Mouse (Mus musculus) liver, adult 2 months (tissue): Measurements from ENCODE around the gene Olfr1404. TPM values are rescaled to one million over a fixed set of nuclear protein-coding genes. Genes with fewer than 3 reads are reported as not detected.

Experiments
- DNase-seq: peaks from one replicate; pipeline ENCODE4 v3.0.0-alpha.2; 2011; ENCODE audit warnings: low read depth, low spot score; ENCODE audit errors: extremely low read depth
- H3K27ac ChIP-seq: fragments of 200-500 bp; replicated peaks from 2 replicates; pipeline ENCODE4 v1.5.1; 2012; ENCODE audit warnings: low read depth, mild to moderate bottlenecking, control low read depth, inconsistent platforms, low read length; ENCODE audit not compliant: insufficient read depth
- H3K27me3 ChIP-seq: fragments of 200-500 bp; 2 replicates; pipeline ENCODE4 v1.6.1; 2012; ENCODE audit warnings: mild to moderate bottlenecking, moderate library complexity, low read length, inconsistent platforms; ENCODE audit not compliant: control insufficient read depth, insufficient read depth
- H3K36me3 ChIP-seq: fragments of 200-500 bp; 2 replicates; pipeline ENCODE4 v1.6.1; 2012; ENCODE audit warnings: low read length, inconsistent platforms; ENCODE audit not compliant: control insufficient read depth, insufficient read depth
- H3K4me1 ChIP-seq: fragments of 200-500 bp; 2 replicates; pipeline ENCODE4 v1.6.1; 2011; ENCODE audit warnings: low read length; ENCODE audit not compliant: control insufficient read depth, insufficient read depth
- H3K4me3 ChIP-seq: fragments of 200-500 bp; 2 replicates; pipeline ENCODE4 v1.5.1; 2011; ENCODE audit warnings: low read depth, mild to moderate bottlenecking, control low read depth, low read length, moderate library complexity; ENCODE audit not compliant: insufficient read depth
- H3K79me2 ChIP-seq: fragments of 200-500 bp; 2 replicates; pipeline ENCODE4 v1.6.1; 2012; ENCODE audit warnings: inconsistent platforms, mild to moderate bottlenecking, low read length, moderate library complexity; ENCODE audit not compliant: control insufficient read depth, insufficient read depth
- H3K9ac ChIP-seq: fragments of 200-500 bp; 2 replicates; pipeline ENCODE4 v1.6.1; 2012; ENCODE audit warnings: low read depth, mild to moderate bottlenecking, control low read depth, inconsistent platforms, low read length
- CTCF ChIP-seq: fragments of 200-500 bp; IDR thresholded peaks from 2 replicates; pipeline ENCODE4 v1.5.1; 2011; ENCODE audit warnings: low read depth, low read length, control low read depth
- POLR2A ChIP-seq: fragments of 200-500 bp; IDR thresholded peaks from 2 replicates; pipeline ENCODE4 v1.6.1; 2011; ENCODE audit warnings: low read length, control low read depth; ENCODE audit not compliant: insufficient read depth; ENCODE audit errors: extremely low read depth
- WGBS: fragments of 180-500 bp; shearing (Covaris S2); methylation state at CpG from one replicate; pipeline ENCODE4 v1.1.7; 2018; 5-methylcytosine and 5-hydroxymethylcytosine counted together
- polyA plus RNA-seq: library from polyadenylated mRNA; depleted of rRNA; stranded (reverse); fragments of >200 nt; gene quantifications from 2 replicates; pipeline ENCODE4 v1.2.3, GENCODE M21; 2012; rRNA removed
- total RNA-seq: library from RNA; depleted of rRNA; stranded (reverse); fragments of >200 nt; gene quantifications from 2 replicates; pipeline ENCODE4 v1.2.3, GENCODE M21; 2014; rRNA removed

The Olfr1404 gene
- total RNA-seq (not detected in 2 replicates), polyA plus RNA-seq (not detected in 2 replicates)

GRCm38 (mm10) chr1:173212092-173212491, at the start of gene Olfr1404:
TSS of gene Olfr1404 (plus strand) at chr1:173212392.
- no peak for DNase-seq
- no peak for TF ChIP-seq CTCF
- TF ChIP-seq POLR2A = no peak
- no peaks in the 10 kb centered on the region for H3K36me3 ChIP-seq

GRCm38 (mm10) chr1:173174154-173174842, 37.9 kb upstream of the Olfr1404 start:
- Histone ChIP-seq H3K36me3 (no peaks in the 10 kb centered on the region), H3K9ac (no peak overlapping the region), H3K4me3 (no peak overlapping the region), H3K79me2 (no peaks in the 10 kb centered on the region), H3K27ac (no peak overlapping the region), H3K4me1 (no peaks in the 10 kb centered on the region), H3K27me3 (no peaks in the 10 kb centered on the region)
- no peak for DNase-seq
- no peak for TF ChIP-seq POLR2A
- TF ChIP-seq CTCF = no peak

More at GRCm38 (mm10) chr1:173212092-173212491, at the start of gene Olfr1404:
- Histone ChIP-seq H3K27me3 (no peaks in the 10 kb centered on the region), H3K4me3 (no peak within 1 kb of the TSS), H3K4me1 (no peaks in the 10 kb centered on the region), H3K79me2 (no peaks in the 10 kb centered on the region), H3K9ac (no peak within 1 kb of the TSS), H3K27ac (no peak within 1 kb of the TSS)
- 73% methylated on average over 5 of the region's 5 CpGs for WGBS

GRCm38 (mm10) chr1:173190540-173190939, 21.7 kb upstream of the Olfr1404 start, which contains the start of gene Olfr1406:
TSS of gene Olfr1406 (minus strand) at chr1:173190640.
- Histone ChIP-seq H3K79me2 (no peaks in the 10 kb centered on the region), H3K27me3 (no peaks in the 10 kb centered on the region), H3K36me3 (no peaks in the 10 kb centered on the region), H3K9ac (no peak within 1 kb of the TSS), H3K4me3 (no peak within 1 kb of the TSS), H3K27ac (no peak within 1 kb of the TSS), H3K4me1 (no peaks in the 10 kb centered on the region)
- no peak for DNase-seq
- TF ChIP-seq CTCF = no peak
- TF ChIP-seq POLR2A = no peak
- WGBS = 55% methylated on average over 3 of the region's 3 CpGs

- Histone ChIP-seq H3K36me3 (no peaks in the 10 kb centered on the region), H3K27me3 (no peaks in the 10 kb centered on the region), H3K27ac (no peak overlapping the region), H3K9ac (no peak overlapping the region), H3K4me3 (no peak overlapping the region), H3K79me2 (no peaks in the 10 kb centered on the region), H3K4me1 (no peaks in the 10 kb centered on the region)
- WGBS = 58% methylated on average over 3 of the region's 3 CpGs
- TF ChIP-seq CTCF = no peak
- no peak for TF ChIP-seq POLR2A
- DNase-seq = no peak
Observed at GRCm38 (mm10) chr1:173192059-173192458, 20.1 kb upstream of the Olfr1404 start.

- Histone ChIP-seq H3K27ac (no peak overlapping the region), H3K9ac (no peak overlapping the region), H3K27me3 (no peaks in the 10 kb centered on the region), H3K79me2 (no peaks in the 10 kb centered on the region), H3K4me1 (no peaks in the 10 kb centered on the region), H3K4me3 (no peak overlapping the region), H3K36me3 (no peaks in the 10 kb centered on the region)
- DNase-seq = no peak
- TF ChIP-seq POLR2A (no peak), CTCF (no peak)
- 79% methylated on average over 2 of the region's 2 CpGs for WGBS
Observed at GRCm38 (mm10) chr1:173196359-173196758, 15.8 kb upstream of the Olfr1404 start.

GRCm38 (mm10) chr1:173197508-173197907, 14.7 kb upstream of the Olfr1404 start, which contains the start of gene Olfr218:
TSS of gene Olfr218 (plus strand) at chr1:173197808.
- no peak for DNase-seq
- Histone ChIP-seq H3K79me2 (no peaks in the 10 kb centered on the region), H3K27ac (no peak within 1 kb of the TSS), H3K27me3 (no peaks in the 10 kb centered on the region), H3K9ac (no peak within 1 kb of the TSS), H3K36me3 (no peaks in the 10 kb centered on the region), H3K4me1 (no peaks in the 10 kb centered on the region), H3K4me3 (no peak within 1 kb of the TSS)
- no peak for TF ChIP-seq CTCF
- no peak for TF ChIP-seq POLR2A
- 86% methylated on average over 5 of the region's 5 CpGs for WGBS
